Mouse (Mus musculus): ENCODE measurements around the gene C2.
A peak's percentile ranks its signal among the peaks of the same experiment; 100 is the strongest.
"Not testable (repeated sequence)": the region's sequence is repeated elsewhere in the genome, so short reads cannot be mapped to it uniquely, and the experiment has no call there.

Gene C2

GRCm38 (mm10) chr17:34911945-34912351 lies 13.9 kb upstream of the C2 start:
- DNase-seq (ENCODE audit: low read depth, low spot score) = peak; percentile 93

- peak; percentile 89 for DNase-seq (ENCODE audit: low read depth, low spot score)
Observed at GRCm38 (mm10) chr17:34910982-34911381, 12.9 kb upstream of the C2 start.

- peak; percentile 68 for DNase-seq (ENCODE audit: low read depth, low spot score)
Observed at GRCm38 (mm10) chr17:34902895-34903294, 4.8 kb upstream of the C2 start.

- not testable (repeated sequence) for DNase-seq (ENCODE audit: low read depth, low spot score)
Observed at GRCm38 (mm10) chr17:34901948-34902347, 3.9 kb upstream of the C2 start.

GRCm38 (mm10) chr17:34900826-34901225 lies 2.8 kb upstream of the C2 start:
- DNase-seq (ENCODE audit: low read depth, low spot score) = not testable (repeated sequence)

- no peak for DNase-seq (ENCODE audit: low read depth, low spot score)
Observed at GRCm38 (mm10) chr17:34899890-34900243, 1.8 kb upstream of the C2 start.

- DNase-seq (ENCODE audit: low read depth, low spot score) = no peak
Observed at GRCm38 (mm10) chr17:34899053-34899889, 1.2 kb upstream of the C2 start.

- DNase-seq (ENCODE audit: low read depth, low spot score) = no peak
Observed at GRCm38 (mm10) chr17:34898706-34899052, 614 bp upstream of the C2 start.

- no peak for DNase-seq (ENCODE audit: low read depth, low spot score)
Observed at GRCm38 (mm10) chr17:34897373-34898159, 499 bp downstream of the C2 start.

- peak; percentile 87 for DNase-seq (ENCODE audit: low read depth, low spot score)
Observed at GRCm38 (mm10) chr17:34896366-34896765, 1.7 kb downstream of the C2 start.

- DNase-seq (ENCODE audit: low read depth, low spot score) = no peak
Observed at GRCm38 (mm10) chr17:34895724-34896123, 2.3 kb downstream of the C2 start.

GRCm38 (mm10) chr17:34894801-34895530 lies 3.1 kb downstream of the C2 start:
- DNase-seq (ENCODE audit: low read depth, low spot score) = no peak

GRCm38 (mm10) chr17:34894074-34894597 lies 3.9 kb downstream of the C2 start:
- DNase-seq (ENCODE audit: low read depth, low spot score) = peak; percentile 95

GRCm38 (mm10) chr17:34893072-34893824 lies 4.8 kb downstream of the C2 start:
- DNase-seq (ENCODE audit: low read depth, low spot score) = no peak

- peak; percentile 84 for DNase-seq (ENCODE audit: low read depth, low spot score)
Observed at GRCm38 (mm10) chr17:34891377-34891776, 6.7 kb downstream of the C2 start.

GRCm38 (mm10) chr17:34890074-34890743 lies 7.9 kb downstream of the C2 start:
- DNase-seq (ENCODE audit: low read depth, low spot score) = peak; percentile 63

- DNase-seq (ENCODE audit: low read depth, low spot score) = no peak
Observed at GRCm38 (mm10) chr17:34887942-34888341, 10.1 kb downstream of the C2 start.

- DNase-seq (ENCODE audit: low read depth, low spot score) = no peak
Observed at GRCm38 (mm10) chr17:34885615-34886014, 12.4 kb downstream of the C2 start.

GRCm38 (mm10) chr17:34884704-34885103 lies 13.4 kb downstream of the C2 start:
- no peak for DNase-seq (ENCODE audit: low read depth, low spot score)

- DNase-seq (ENCODE audit: low read depth, low spot score) = no peak
Observed at GRCm38 (mm10) chr17:34883332-34883731, 14.7 kb downstream of the C2 start.

Data from ZHBTc4 (cell line).